Mouse (Mus musculus) liver, embryonic 11.5 days (tissue): Measurements from ENCODE around the gene Atg4b. TPM values are rescaled to one million over a fixed set of nuclear protein-coding genes. Genes with fewer than 3 reads are reported as not detected.
A peak's percentile ranks its signal among the peaks of the same experiment; 100 is the strongest.

Source experiments
- ATAC-seq: fragments of 200-750 bp; cut with Nextera tagmentation; replicated peaks from 2 replicates; pipeline ENCODE4 v1.8.0; 2017; ENCODE audit warnings: moderate number of reproducible peaks, mild to moderate bottlenecking, moderate TSS enrichment, moderate library complexity; ENCODE audit not compliant: low FRiP score
- DNase-seq: peaks from one replicate; pipeline ENCODE4 v3.0.0-alpha.2; 2017; ENCODE audit warnings: low spot score
- H3K27ac ChIP-seq: fragments of 300-500 bp; sonication (generic); 2 replicates; pipeline ENCODE4 v1.5.1; 2014; ENCODE audit warnings: mild to moderate bottlenecking, low read depth, low read length, control low read depth
- H3K27me3 ChIP-seq: fragments of 300-500 bp; sonication (generic); replicated peaks from 2 replicates; pipeline ENCODE4 v1.6.1; 2014; ENCODE audit warnings: low read length, mixed read lengths; ENCODE audit not compliant: control insufficient read depth, insufficient read depth
- H3K36me3 ChIP-seq: fragments of 300-500 bp; sonication (generic); 2 replicates; pipeline ENCODE4 v1.6.1; 2014; ENCODE audit warnings: mild to moderate bottlenecking, low read length, moderate library complexity, mixed read lengths; ENCODE audit not compliant: control insufficient read depth, insufficient read depth
- H3K4me1 ChIP-seq: fragments of 300-500 bp; sonication (generic); replicated peaks from 2 replicates; pipeline ENCODE4 v1.6.1; 2014; ENCODE audit warnings: low read length, mixed read lengths; ENCODE audit not compliant: control insufficient read depth, insufficient read depth
- H3K4me2 ChIP-seq: fragments of 300-500 bp; sonication (generic); 2 replicates; pipeline ENCODE4 v1.6.1; 2014; ENCODE audit warnings: mild to moderate bottlenecking, control low read depth, moderate library complexity
- H3K4me3 ChIP-seq: fragments of 300-500 bp; sonication (generic); 2 replicates; pipeline ENCODE4 v1.5.1; 2014; ENCODE audit warnings: low read depth, low read length, control low read depth
- H3K9ac ChIP-seq: fragments of 300-500 bp; sonication (generic); 2 replicates; pipeline ENCODE4 v1.6.1; 2014; ENCODE audit warnings: low read depth, low read length, control low read depth
- H3K9me3 ChIP-seq: fragments of 300-500 bp; sonication (generic); 2 replicates; pipeline ENCODE4 v1.6.1; 2016; ENCODE audit warnings: low read length, inconsistent platforms, mixed read lengths; ENCODE audit not compliant: control insufficient read depth
- WGBS: fragments of 180-500 bp; shearing (Covaris S2); extraction: QIAGEN DNeasy Blood & Tissue Kit; methylation state at CpG from one replicate; pipeline ENCODE4 v1.1.7; 2014; 5-methylcytosine and 5-hydroxymethylcytosine counted together
- polyA plus RNA-seq: library from polyadenylated mRNA; unstranded; fragments of >200 nt; fragmentation: Nextera tagmentation; extraction: Ambion mirVana; gene quantifications from 2 replicates; pipeline ENCODE4 v1.2.1, GENCODE M21; 2014

Gene Atg4b
- polyA plus RNA-seq, 1 experiment from 2014 or later, result 86.2 TPM

- Histone ChIP-seq H3K9ac (no peak overlapping the region), H3K36me3 (peaks cover 11% of the 10 kb centered on the region; the same call in 1 of the 2 replicates), H3K4me2 (no peak overlapping the region), H3K4me1 (peaks cover 10% of the 10 kb centered on the region), H3K9me3 (no peaks in the 10 kb centered on the region), H3K27ac (no peak overlapping the region), H3K4me3 (no peak overlapping the region), H3K27me3 (no peaks in the 10 kb centered on the region)
- DNase-seq (no peak), ATAC-seq (no peak)
- 80% methylated on average over 5 of the region's 5 CpGs for WGBS
Observed at GRCm38 (mm10) chr1:93746179-93746578, 5.1 kb upstream of the Atg4b start.

DNA sequence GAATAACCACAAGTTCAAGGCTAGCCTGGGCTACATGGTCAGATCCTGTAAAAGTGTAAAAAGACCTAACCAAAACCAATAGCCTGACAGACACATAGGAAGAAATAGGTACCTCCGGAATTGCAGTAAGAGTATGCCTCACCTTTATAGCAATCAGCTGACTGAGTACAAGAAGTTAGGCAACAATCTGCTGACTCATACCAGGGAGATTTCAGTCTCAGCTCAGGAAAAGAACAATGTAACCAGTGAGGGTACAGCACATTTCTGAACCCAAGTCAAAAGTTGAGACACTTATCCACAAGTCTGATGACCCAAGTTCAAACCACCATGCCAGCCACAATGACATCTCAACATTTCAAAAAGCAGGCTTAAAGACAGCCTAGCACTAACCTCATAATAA, 2.8 kb upstream of the Atg4b start:
- Histone ChIP-seq H3K4me1 (peaks cover 5% of the 10 kb centered on the region; the same call in 1 of the 2 replicates), H3K27ac (no peak overlapping the region), H3K9me3 (no peaks in the 10 kb centered on the region), H3K27me3 (no peaks in the 10 kb centered on the region), H3K4me2 (no peak overlapping the region), H3K4me3 (no peak overlapping the region), H3K9ac (no peak overlapping the region), H3K36me3 (peaks cover 11% of the 10 kb centered on the region; the same call in 1 of the 2 replicates)
- 84% methylated on average over 1 of the region's 1 CpGs for WGBS
- DNase-seq, result no peak
- no peak for ATAC-seq

- Histone ChIP-seq H3K9ac (peak overlapping the region; percentile 87), H3K4me1 (peaks cover 18% of the 10 kb centered on the region), H3K27ac (peak overlapping the region; percentile 83), H3K4me3 (peak overlapping the region; percentile 93), H3K9me3 (no peaks in the 10 kb centered on the region), H3K4me2 (peak overlapping the region; percentile 97), H3K27me3 (no peaks in the 10 kb centered on the region), H3K36me3 (peaks cover 8% of the 10 kb centered on the region; the same call in 1 of the 2 replicates)
- peak; percentile 73 for DNase-seq
- WGBS, result under 1% methylated on average over 55 of the region's 59 CpGs
- peak; percentile 21 for ATAC-seq
Observed at GRCm38 (mm10) chr1:93753911-93754572, 2.7 kb downstream of the Atg4b start.

DNA sequence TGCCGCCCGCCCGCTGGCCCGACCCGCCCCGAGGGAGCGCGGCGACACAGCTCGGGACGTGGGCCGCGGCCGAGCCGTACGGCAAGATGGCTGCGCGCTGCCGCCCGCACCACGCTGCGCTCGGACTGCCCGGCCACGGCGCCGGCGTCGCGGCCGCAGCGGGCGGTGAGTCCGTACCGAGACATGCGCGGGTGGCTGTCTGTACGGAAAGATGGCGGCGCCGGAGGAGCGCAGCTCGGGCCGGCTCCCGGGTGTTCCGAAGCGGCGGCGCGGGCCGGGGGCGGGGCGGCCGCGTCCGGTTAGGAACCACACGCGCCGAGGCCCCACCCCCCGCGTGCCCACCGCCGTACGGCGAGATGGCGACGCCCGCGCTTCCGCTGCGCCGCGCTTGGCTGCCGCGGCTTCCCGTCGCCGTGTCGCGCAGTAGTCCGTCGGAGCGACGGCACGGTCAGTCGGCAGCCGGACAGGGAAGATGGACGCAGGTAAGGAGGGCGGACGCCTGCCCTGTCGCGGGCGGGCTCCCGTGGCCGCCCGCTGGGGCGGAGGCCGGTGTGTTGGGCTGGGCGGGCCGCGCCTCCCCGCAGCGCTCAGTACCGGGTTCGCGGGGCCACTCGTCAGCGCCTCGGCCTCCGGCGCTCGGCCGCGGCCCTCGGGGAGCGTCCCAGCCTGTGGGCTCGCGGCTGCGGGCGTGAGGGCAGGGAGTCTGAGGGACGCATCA, 3.4 kb downstream of the Atg4b start, which contains the start of gene Thap4:
Gene Thap4 (minus strand): TSS at position 292 of the 718 bp plus-strand sequence.
- no peaks in the 10 kb centered on the region for H3K9me3 ChIP-seq
- no peaks in the 10 kb centered on the region for H3K27me3 ChIP-seq
- ATAC-seq, result peak; percentile 86
- DNase-seq, result peak; percentile 87
- peak within 1 kb of the TSS; percentile 83 for H3K27ac ChIP-seq
- peaks cover 18% of the 10 kb centered on the region for H3K4me1 ChIP-seq
- H3K4me3 ChIP-seq, result peak within 1 kb of the TSS; percentile 93
- WGBS, result under 1% methylated on average over 87 of the region's 121 CpGs
- H3K9ac ChIP-seq, result peak within 1 kb of the TSS; percentile 87
- peaks cover 4% of the 10 kb centered on the region; the same call in 1 of the 2 replicates for H3K36me3 ChIP-seq
- peak within 1 kb of the TSS; percentile 97 for H3K4me2 ChIP-seq

- no peaks in the 10 kb centered on the region for H3K36me3 ChIP-seq
- H3K9ac ChIP-seq, result peak overlapping the region; percentile 87
- no peak for DNase-seq
- no peaks in the 10 kb centered on the region for H3K9me3 ChIP-seq
- WGBS, result 1% methylated on average over 13 of the region's 13 CpGs
- H3K27me3 ChIP-seq, result no peaks in the 10 kb centered on the region
- H3K4me2 ChIP-seq, result peak overlapping the region; percentile 97
- H3K27ac ChIP-seq, result peak overlapping the region; percentile 83
- ATAC-seq, result no peak; the same call in 1 of the 2 replicates
- peaks cover 18% of the 10 kb centered on the region for H3K4me1 ChIP-seq
- peak overlapping the region; percentile 93 for H3K4me3 ChIP-seq
Observed at GRCm38 (mm10) chr1:93755291-93755610, 4.0 kb downstream of the Atg4b start.

DNA sequence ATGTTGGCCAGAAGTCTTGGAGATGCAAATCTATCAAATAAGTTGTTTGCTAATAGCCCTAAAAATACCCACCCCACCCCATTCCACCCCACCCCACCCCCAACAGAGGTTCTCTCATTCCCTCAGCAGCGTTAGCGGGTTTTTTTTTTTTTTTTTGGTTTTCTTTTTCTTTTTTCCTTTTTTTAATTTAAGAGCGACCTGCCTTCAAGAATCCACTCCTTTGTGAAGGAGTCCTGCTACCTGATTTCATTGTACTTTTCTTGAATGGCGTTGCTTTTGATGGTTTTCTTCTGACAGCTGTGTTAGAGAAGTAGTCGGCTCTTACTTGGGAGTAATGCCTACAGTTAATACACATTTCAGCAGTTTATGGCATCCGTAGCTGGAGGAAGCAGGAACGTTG, 4.3 kb downstream of the Atg4b start:
- H3K4me1 ChIP-seq, result peaks cover 18% of the 10 kb centered on the region
- H3K27me3 ChIP-seq, result no peaks in the 10 kb centered on the region
- ATAC-seq, result no peak
- peak overlapping the region; percentile 87 for H3K9ac ChIP-seq
- DNase-seq, result no peak
- no peaks in the 10 kb centered on the region for H3K9me3 ChIP-seq
- peak overlapping the region; percentile 97 for H3K4me2 ChIP-seq
- WGBS, result 30% methylated on average over 7 of the region's 7 CpGs
- peak overlapping the region; percentile 83 for H3K27ac ChIP-seq
- peak overlapping the region; percentile 93 for H3K4me3 ChIP-seq
- no peaks in the 10 kb centered on the region for H3K36me3 ChIP-seq

DNA sequence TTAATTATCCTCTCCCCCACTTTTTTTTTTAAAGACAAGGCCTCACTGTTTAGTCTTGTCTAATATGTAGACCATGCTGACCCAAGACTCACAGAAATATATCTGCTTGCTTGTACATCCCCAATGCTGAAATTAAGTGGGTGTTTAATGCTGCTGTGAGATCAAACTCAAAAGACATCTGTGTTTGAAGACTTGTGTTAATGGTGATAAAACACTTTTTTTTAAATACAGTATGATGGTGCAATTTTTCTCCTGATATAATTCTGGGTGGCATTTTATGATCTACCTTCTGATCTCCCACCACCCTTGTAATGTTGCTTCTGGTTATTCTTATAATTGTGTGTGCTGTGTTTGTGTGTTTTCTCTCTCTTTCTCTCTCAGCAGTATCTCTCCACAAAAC, 4.9 kb downstream of the Atg4b start:
- Histone ChIP-seq H3K9ac (peak overlapping the region; percentile 87; the same call in 1 of the 2 replicates), H3K27me3 (no peaks in the 10 kb centered on the region), H3K9me3 (no peaks in the 10 kb centered on the region), H3K27ac (peak overlapping the region; percentile 19; the same call in 1 of the 2 replicates), H3K4me1 (peaks cover 18% of the 10 kb centered on the region), H3K4me2 (peak overlapping the region; percentile 97), H3K36me3 (no peaks in the 10 kb centered on the region), H3K4me3 (peak overlapping the region; percentile 93)
- ATAC-seq (no peak), DNase-seq (no peak)

- no peak for DNase-seq
- no peak overlapping the region for H3K27ac ChIP-seq
- H3K4me3 ChIP-seq, result no peak overlapping the region
- peaks cover 11% of the 10 kb centered on the region for H3K4me1 ChIP-seq
- H3K27me3 ChIP-seq, result no peaks in the 10 kb centered on the region
- H3K4me2 ChIP-seq, result no peak overlapping the region
- H3K9ac ChIP-seq, result no peak overlapping the region
- ATAC-seq, result no peak
- 82% methylated on average over 1 of the region's 1 CpGs for WGBS
- H3K9me3 ChIP-seq, result no peaks in the 10 kb centered on the region
- H3K36me3 ChIP-seq, result no peaks in the 10 kb centered on the region
Observed at GRCm38 (mm10) chr1:93760076-93760475, 8.8 kb downstream of the Atg4b start.
